Mouse (Mus musculus): ENCODE results near the gene Exosc5.

DNA sequence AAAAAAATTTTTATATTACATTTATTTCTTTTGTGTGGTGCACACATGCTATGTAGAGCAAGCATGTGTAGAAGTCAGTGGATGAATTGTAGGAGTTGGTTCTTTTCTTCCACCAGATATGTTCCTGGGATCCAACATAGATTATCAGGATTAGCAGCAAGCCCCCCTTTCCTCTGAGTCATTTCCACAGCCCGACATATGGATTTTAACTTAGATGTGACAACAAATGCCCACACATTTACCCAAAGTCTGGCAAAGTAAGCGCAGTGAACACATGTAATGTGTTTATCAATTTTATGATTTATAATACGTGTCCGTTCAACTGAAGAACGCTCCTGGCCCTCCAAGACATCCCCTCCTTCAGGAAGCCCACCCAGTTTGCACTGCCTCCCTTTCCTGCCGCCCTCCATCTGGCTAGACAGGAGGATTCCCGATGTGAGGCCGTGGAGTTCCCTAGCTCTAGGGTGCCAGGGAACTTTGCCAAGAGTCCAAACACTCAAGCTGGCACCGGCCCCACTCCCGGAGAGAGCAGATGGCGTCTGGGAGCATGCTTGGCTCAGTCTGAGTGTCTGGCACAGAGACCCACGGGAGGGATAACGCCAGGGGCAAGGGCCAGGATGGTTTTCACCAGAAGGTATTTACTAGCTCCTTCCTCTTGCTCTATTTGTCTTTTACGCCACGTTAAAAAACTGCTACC, 17.3 kb downstream of the Exosc5 start:
- TF ChIP-seq CTCF (IDR thresholded peaks at IDR 0.05; ENCODE audit: low read depth) (no peak), EP300 (optimal IDR thresholded peaks at IDR 0.05) (no peak)
